Mouse (Mus musculus) adrenal gland, adult (tissue): Measurements from ENCODE around the gene Trim31.

Experiments
- DNase-seq, 2 experiments: peaks; one replicate each; pipeline ENCODE4 v3.0.0; 2022 to 2023; ENCODE audit warnings: low spot score in 1 of 2; ENCODE audit not compliant: inconsistent age in 2 of 2

The Trim31 gene

DNA sequence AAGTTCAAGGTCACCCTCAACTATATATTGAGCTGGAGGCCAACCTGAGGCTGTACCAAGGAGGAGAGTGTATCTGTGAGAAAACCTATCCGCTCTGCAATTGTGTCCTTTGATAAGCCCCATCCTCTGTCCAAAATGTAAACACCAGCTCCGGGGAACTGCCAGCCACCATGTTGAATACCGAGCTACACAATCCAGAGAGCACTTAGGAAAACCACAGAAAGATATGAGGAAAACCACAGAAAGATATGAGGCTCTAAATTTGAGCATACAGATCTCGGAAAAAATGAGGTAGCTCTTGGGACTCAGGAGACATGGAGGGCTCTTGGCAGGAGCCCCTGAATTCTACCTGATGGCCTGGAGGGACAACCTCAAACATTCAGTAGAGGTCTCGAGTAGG, 4.5 kb upstream of the Trim31 start:
- no peak for DNase-seq

DNA sequence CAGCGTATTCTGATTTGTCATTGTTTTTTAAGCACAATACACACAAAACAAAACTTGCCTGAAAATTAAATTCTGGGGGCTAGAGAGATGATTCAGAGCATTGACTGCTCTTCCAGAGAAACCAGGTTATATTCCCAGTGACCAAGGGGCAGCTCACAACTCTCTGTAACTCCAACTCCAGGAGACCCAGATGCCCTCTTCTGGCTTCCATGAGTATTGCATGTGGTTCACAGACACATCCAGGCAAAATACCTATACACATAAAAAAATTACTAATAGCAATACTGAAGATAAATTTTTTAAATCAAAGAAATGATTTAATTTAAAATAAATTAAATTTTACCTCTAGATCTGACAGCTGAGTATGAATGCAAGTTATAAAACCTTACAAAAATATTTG, 1.3 kb upstream of the Trim31 start:
- peak; percentile 22 to 73 for DNase-seq

DNA sequence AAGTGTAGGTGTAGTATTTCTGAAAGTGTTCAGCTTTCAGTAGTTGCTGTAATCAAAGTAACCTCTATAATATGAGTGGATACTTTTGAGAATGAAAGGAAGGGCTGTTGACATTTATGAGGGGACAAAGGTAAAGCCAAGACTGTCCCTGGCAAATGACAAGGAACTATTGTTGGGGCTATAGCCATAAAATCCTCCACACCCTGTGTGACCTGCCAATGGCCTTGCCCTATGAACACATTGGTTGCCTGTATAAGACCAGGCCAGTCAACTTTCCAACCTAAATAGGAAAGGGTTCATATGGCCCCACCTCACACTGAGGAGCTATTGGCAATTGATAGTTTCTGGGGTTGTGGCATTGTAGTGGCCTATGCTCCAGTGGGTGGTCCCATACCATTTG, 853 bp upstream of the Trim31 start:
- no peak for DNase-seq

DNA sequence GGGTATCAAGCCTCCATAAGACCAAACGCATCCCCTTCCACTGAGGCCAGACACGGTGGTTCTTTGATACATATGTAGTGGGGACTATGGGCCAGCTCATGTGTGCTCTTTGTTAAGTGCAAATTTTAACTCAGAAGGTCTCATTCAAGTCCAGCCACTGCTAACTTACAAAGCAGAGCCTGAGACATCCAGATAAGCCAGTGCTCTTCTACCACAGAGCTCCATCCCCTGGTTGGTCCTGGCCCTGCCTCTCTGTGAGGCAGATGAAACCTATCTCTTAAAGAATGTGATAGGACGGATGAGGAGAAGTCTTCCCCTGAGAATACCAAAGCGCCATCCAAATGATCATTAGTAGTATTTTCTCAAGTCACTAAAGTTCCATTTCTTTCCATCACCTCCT, 1.5 kb downstream of the Trim31 start:
- DNase-seq = no peak

DNA sequence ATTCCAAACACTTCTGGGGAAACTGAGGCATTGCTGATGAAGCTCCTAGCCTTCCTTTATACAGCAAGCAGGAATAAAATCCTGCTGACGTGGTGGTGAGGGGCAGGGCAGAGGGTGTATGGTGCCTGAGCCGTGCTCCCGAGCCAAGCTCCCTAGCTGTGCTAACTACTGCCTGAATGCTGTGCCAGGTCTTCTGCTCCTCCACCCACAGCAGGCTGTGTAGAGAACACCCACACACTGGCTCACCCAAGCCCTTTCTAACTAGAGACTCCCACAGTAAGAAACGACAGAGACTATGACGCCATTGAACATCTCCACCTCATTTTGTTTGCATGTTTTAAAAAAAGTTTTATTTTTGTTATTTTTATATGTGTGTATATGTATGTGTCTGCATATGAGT, 2.1 kb downstream of the Trim31 start:
- DNase-seq = no peak

DNA sequence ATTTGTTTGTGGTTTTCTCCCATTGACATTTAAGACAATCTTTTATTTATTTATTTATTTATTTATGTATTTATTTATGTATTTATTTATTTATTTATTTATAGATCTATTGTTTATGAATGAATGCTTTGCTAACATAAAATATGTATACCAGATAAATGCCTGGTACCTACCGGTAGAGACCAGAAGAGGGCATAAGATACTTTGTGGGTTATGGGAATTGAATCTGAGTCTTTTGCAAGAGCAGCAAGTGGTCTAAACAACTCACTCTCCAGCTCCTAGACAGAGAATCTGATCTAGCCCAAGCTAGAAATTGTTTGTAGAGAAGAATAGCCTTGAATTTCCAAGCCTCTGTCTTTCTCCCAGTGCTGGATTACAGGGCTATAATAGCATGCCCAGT, 2.8 kb downstream of the Trim31 start:
- DNase-seq = no peak

DNA sequence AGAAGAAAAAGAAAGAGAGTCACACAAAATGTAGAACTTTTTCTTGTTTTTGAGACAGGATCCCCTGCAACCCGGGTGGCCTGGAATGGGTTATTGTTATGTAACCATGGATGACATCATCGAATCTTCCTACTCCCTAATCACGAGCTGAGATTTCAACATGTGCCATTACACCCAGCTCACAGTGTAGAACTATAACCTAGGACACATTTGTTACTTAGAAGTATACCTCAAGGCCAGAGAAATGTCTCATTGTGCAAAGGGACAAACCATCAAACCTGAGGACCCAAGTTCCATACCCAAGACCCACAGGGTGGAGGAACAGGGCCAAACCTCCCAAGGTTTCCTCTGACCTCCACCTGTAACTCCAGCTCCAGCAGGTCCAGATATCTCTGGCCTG, 5.7 kb downstream of the Trim31 start:
- DNase-seq = peak; percentile 22 to 54

DNA sequence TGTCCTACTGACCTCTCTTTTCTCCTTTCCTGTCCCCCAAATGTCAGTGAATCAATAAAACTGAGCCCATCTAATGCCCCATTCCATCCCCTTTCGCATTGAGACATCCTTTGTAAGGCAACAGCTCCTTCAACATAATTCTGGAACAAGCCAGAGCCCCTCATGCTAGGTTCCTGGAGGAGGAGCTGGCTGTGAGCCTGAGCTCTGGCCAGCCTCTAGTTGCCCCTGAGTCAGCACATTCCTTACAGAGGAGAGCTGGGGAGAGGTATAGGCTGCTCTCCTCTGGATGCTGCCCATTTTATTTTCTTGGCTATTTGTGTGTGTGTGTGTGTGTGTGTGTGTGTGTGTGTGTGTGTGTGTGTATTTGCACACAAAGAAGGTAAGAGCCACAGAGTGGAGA, 10.3 kb downstream of the Trim31 start:
- DNase-seq = no peak

DNA sequence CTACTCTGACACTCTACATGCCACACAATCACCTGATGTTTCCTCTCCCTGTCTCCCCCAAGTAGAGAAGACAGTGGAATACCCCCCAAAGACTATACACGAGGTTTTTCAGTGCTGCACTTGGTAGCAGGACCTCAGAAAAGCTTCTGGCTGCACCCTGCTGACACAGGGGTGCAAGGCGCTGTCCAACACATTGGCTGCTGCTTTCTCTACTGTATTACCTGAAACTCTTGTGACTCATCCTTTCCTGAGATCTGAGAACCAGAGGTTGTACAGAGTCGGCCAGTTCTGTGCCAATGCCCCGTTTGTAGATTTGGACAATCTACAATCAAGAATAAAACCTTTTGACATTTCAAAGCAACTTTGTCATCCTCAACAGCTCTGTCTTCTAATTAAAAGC, 11.9 kb downstream of the Trim31 start:
- DNase-seq = no peak

DNA sequence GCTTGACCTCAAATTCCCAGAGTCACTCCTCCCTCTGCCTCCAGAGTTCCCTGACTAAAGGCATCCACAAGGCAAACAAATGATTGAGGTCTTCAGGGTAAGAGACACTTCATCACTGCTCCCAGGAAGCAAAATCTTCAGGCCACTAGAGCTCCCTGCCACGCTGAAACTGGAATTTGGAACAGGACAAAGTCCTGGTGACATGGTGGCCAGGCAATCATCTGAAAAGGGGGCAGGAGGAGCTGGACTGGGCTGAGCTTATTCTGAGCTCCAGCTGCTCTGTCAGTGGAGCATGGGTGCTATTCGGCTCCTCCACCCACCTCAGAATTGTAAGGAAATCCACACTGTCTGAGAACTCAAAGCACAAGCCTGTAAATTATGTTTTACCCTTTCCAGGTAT, 14.1 kb downstream of the Trim31 start:
- DNase-seq = no peak

DNA sequence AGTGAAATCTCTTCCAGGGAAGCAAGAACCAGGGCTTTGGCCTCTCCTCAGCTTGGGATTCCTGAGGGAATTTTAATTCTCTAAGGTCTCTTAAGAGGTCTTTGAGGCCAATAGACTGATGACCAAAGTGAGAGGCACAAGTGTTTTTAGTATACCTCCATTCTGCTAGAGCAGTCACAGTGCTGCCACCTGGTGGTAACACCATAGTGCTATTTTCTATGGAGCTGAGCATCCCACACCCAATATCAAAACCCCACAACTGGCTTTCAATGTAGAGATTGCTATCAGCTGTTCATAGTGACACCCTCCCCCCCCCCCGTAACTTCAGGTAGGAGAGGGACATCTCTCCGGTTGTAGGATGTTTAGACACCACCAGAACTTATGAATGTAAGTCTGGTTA, 16.2 kb downstream of the Trim31 start:
- DNase-seq = peak; percentile 63 to 89

DNA sequence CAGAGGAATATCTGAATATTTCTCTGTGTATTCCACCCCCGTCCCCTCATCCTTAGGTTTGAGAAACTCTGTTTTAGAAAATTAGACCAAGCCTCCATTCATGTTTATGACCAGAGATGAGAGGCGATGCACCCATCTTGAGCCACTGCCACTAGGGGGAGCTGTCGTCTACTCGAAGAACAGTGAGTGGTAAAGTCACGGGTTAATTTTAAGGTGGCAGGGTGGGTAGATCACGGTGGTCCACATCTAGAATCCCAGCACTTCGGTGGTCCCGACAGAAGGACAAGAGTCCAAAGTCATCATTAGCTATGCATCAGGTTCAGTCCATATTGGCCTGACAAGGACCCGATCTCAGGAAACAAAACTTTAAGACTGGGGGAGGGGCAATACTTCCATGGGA, 17.2 kb downstream of the Trim31 start:
- peak; percentile 48 to 87 for DNase-seq

DNA sequence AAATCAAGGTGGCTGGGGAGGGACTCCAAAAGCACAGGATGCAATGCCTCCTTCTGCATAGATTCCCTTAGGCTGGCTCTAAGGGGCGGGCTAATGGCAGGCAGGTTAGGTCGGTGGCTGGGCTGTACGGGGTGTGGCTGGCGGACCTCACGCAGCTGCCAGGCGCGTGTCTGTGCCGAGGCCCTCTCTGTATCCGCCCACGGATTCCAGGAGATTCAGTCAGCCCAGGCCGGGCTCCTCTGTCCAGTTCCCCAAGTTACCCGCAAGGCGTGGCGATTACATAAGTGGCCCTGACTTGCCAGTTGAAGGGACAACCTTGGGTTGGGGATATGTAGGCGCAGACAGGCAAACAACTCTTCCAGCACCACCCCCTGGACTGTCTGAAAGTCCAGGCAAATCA, 22.3 kb downstream of the Trim31 start:
- DNase-seq = peak; percentile 89 to 93

DNA sequence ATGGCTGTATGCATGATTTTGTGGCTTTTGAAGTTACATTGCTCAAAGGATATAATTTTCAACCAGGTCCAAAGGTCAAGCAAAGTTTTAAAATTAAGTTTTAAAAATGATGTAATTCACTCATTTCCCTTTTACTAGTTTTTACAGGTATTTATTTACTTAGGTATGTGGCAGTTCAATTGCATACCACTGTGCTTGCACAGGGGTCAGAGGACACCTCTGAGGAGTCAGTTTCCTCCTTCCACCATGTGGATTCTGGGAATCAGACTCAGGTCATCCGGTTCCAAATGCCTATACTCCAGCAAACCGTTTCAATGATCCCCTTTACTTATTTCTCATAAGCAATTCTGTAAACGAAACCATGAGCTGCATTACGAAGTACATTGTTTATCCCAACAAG, 24.8 kb downstream of the Trim31 start:
- no peak for DNase-seq

DNA sequence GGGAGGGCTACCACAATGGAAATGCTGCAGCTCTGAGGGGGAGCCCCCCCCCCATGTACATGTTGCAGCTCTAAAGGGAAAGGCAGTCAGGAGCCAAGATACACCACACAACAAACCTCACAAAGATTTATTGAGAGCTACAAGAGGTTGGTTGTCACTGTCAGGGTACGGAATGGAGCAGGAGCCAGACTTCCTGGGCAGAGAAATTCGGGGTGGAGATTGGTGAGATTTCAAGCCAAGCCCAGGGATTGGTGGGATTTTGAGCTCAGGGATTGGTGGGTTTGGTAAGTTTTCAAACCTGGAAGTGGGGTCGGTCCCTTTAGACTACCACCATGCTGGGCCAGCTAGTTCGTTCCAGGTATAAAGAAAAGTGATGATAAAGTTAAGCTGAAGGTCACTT, 25.6 kb downstream of the Trim31 start:
- no peak for DNase-seq

DNA sequence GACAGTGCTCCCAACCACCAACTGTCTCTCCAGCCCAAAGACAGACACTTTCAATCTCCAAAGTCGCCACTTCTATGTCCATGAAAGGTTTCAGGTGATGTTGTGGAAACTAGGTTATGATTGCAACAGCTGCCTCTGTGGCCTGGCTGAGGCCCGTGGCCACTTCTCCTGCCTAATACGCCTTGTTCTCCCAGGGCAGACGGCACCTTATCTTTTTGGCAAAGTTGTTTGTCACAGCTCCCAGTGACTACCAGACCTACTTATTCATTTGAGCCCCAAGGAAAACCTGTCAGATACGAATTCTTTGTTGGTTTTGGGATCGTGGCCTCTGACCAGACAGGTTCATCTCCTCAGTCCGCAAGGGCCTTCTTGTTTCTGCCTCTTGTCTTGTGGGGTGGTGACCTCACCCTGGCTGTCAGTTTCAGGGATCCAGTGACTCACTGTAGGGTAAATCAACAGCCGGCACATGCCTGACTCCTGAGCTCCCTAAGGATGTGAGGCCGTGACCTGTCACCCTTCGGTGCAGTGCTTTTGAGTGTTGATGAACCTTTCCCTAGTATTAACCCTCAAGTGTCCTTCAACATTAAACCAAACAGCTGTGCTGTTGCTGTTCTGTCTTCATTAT, 29.7 kb downstream of the Trim31 start:
- DNase-seq = peak; percentile 73 to 80

DNA sequence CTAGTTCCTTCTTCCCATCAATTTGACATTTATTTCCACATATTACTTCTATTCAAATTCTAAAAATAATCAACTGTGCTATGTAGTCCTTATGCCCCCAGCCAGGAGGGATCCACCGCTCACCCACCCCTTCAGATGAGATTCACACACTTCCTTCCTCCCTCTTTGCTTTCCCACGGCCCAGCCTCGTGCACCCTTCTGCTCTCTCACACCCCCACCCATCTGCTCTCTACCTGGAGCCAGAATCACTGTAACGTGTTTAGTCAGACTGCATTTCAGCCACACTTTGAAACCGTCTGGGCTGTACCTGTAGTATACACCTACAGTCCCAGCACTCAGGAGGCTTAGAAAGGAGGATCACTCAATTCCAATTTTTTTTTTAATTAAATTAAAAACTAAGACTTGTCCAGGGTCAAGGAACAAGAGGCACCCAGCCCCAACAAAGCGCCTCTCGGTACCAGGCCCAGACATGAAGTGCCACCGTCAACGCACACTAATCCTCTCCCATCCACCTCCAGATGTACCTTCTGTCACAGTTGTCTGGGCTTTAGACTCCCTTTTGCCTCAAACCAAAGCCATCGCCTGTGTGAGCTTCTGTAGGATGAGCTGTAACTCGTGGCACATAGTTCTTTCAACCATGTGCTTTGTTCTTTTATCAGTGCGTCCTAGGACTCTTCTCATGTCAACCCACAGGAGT, 31.5 kb downstream of the Trim31 start:
- no peak for DNase-seq

DNA sequence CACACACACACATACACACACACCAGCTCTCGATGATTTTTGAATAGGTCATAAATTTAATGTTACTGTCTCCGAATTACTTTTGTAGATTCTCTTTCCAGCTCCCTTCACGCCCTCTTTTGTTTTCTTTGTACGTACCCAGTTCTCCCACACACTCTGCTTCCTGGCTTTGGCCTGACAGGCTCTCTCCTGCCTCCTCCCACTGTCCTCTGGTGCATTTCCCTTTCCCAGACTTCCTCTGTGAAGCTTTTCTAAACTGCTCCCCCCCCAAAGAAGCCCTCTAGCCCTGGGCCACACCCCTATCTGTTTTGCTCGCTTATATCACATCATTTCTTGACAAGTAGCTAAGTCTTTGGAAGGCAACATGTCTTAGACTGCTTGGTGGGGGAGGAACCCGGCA, 32.3 kb downstream of the Trim31 start:
- DNase-seq = peak in 1 of 2 experiments; percentile 33

DNA sequence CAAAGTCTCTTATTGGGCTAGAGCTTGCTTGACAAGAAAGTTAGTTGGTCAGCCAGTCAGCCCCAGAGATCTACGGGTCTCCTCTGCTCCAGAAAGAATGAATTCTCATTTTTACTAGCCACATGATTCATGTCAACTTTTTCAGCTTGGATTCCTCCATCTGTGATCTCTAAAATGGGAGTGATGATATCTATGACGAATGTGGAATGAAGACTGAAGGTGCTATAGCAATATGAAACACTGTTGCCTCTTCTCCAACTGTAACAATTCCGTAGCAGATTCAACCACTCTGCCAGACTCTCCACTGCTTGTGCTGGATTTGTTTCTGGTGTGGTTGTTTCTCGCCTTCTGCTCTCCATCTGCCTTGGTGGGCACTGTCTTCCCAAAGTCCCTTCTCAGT, 33.2 kb downstream of the Trim31 start:
- DNase-seq = no peak

DNA sequence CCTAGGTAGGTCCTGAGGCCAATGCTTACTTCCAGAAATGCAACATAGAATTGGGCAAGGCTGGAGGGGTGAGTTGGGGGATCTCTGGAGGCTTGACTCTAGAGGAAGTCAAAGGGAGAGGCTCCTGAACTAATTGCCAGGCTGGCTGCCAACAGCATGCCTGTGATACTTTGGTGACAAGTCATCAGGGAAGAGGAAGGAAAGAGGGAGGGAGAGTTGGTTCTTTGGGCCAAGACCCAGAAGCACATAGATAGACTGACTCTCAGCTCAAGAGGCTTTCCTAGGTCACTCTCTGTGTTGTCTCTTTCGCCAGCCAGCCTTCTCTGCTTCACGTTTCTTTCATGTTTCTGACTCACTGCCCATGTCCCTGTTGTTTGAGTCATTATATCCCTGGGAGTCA, 33.9 kb downstream of the Trim31 start:
- peak; percentile 63 to 86 for DNase-seq

DNA sequence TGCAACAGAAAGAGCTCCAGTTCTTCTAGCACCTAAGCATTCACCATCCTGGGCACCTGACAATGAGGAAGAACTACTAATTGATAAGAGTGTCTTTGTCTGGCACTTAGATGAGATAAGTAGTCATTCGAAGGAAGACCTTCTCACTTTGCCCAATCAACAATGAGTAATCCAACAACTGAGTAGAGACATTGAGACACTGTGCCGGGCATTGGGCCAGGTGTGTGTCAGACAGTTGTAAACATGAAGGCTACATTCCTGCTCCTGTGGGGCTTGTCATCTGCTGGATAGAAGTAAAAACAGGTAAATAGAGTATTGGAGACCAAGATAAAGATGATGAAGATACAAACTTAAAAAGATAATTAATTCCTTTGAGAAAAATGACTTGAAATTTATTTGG, 40.1 kb downstream of the Trim31 start:
- DNase-seq = peak in 1 of 2 experiments; percentile 89

DNA sequence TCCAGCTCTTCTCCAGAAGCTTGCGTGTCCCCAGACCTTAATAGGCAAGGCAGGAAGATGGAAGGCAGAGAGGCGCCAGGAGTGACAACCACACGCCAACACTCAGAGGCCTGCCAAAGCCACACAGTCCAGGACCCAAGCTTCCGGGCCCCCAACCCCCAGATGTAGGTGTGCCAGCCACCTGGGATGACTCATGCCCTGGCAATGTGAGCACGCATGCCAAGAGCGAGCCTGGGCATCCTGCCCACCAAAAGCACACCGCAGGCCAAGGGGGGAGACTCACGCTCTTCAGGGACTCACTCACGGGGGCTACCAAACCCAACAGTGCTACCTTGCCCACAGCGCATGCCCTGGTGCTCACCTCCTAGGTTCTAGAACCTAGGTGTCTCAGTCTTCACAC, 44.5 kb downstream of the Trim31 start:
- peak; percentile 51 to 73 for DNase-seq
